Mouse (Mus musculus) gastrocnemius, adult 2 months (tissue): ENCODE data around the gene B3gnt2. TPM values are rescaled to one million over a fixed set of nuclear protein-coding genes. Genes with fewer than 3 reads are reported as not detected.

Source experiments
- DNase-seq: peaks from one replicate; pipeline ENCODE4 v3.0.0; 2022
- H3K27ac ChIP-seq: fragments of 200-600 bp; 2 replicates; pipeline ENCODE4 v1.8.1; 2022; ENCODE audit warnings: mild to moderate bottlenecking
- H3K4me3 ChIP-seq: fragments of 200-600 bp; 2 replicates; pipeline ENCODE4 v1.8.1; 2022; ENCODE audit warnings: mild to moderate bottlenecking, moderate library complexity
- CTCF ChIP-seq: fragments of 200-600 bp; IDR thresholded peaks from 2 replicates; pipeline ENCODE4 v1.8.1; 2022; ENCODE audit warnings: antibody characterized with exemption, mild to moderate bottlenecking, moderate library complexity
- intact Hi-C: fragments of 180-260 bp; cut with DNase I; formaldehyde crosslinking; loops from one replicate; pipeline ENCODE4 v1.15.1; 2025
- total RNA-seq, 2 experiments: library from RNA; stranded (reverse); gene quantifications; 2 replicates each; pipeline ENCODE4 v1.2.3; 2021

The B3gnt2 gene
- total RNA-seq, 2 experiments from 2014 or later = 1.6 to 2.1 TPM

DNA sequence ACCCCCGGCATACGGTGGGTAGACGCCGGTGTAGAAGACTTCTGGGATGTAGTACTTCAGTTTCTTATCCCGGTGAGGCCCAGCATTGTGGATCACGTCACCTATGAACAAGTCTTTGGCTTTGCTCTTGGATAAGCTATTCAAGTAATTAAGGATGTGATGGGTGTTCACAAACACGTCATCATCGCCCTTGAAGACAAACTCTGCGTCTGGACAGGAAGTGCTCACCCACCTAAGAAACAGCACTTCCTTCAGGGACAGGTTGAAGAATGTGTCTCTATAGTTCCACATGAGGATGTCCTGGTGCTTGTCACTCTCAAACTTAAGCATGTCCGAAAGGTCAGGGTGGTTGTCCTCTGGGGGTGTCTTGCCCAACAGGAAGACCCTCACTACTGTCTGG, 24.5 kb downstream of the B3gnt2 start:
- intact Hi-C loops = no loop called here
- Histone ChIP-seq H3K4me3 (no peak overlapping the region), H3K27ac (no peak overlapping the region)
- no peak for TF ChIP-seq CTCF
- no peak for DNase-seq

DNA sequence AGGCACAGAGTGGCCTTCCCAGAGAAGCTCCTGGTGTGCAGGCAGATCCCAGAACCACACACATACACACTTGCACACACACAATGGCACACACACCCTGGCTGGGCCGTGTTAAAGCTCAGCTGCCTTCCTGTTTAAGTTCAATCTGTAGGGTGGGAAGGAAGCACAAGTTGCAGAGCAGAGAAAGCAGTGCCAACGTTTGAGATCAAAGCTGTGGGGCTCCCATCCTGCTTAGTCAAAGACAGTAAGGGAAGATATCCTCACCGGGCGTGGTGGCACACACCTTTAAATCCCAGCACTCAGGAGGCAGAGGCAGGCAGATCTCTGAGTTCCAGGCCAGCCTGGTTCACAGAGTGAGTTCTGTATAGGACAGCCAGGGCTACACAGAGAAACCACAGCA, 28.2 kb downstream of the B3gnt2 start:
- TF ChIP-seq CTCF = no peak
- intact Hi-C loops = no loop called here
- no peak overlapping the region for H3K4me3 ChIP-seq
- DNase-seq = no peak
- H3K27ac ChIP-seq = no peak overlapping the region

DNA sequence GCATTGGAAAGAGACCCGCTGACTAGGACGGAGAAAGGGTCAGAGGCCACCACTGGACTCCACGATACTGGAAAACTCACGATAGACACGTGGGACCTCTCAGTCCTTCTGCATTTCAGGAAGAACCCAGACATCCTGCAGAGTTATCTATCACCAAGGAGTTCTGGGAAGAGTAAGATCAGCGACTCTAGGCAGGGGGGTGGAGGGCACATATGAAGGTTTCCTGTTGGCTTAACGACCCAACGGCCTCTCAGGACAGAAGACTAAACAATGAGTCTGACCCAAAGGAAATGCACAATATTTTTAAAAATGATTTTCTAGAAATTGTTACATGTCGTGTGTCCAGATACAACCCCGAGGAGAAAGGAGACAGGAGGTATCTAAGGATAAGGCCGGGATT, 28.8 kb downstream of the B3gnt2 start:
- no peak for DNase-seq
- intact Hi-C loops = no loop called here
- TF ChIP-seq CTCF = no peak
- Histone ChIP-seq H3K27ac (no peak overlapping the region), H3K4me3 (no peak overlapping the region)

GRCm38 (mm10) chr11:22830684-22831083, 30.1 kb downstream of the B3gnt2 start:
- Histone ChIP-seq H3K27ac (peak overlapping the region; percentile 66), H3K4me3 (no peak overlapping the region)
- no peak for DNase-seq
- intact Hi-C loops = no loop called here
- no peak for TF ChIP-seq CTCF

DNA sequence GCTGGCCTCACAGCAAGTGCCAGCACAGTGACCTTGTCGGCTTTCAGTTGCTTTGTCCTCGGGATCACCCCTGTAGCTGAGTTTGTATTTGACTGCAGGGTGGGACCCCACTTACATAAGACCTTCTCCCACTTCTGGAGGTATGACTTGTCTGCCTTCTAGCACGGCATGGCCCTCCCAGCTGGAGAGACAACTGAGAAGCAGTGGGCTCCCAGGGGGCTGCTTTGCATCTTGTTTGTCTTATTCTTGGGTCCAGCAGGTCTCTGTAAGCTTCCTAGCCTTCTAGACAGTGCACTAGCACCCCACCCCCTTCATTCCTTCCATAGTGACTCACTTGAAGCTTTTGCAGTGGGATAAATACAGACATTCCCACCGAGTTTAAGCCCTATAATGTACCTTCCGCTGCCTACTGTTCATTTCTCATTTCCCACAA, 30.6 kb downstream of the B3gnt2 start:
- peak; percentile 34 for DNase-seq
- no peak overlapping the region for H3K4me3 ChIP-seq
- no peak for TF ChIP-seq CTCF
- intact Hi-C loops = no loop called here
- peak overlapping the region; percentile 66 for H3K27ac ChIP-seq

DNA sequence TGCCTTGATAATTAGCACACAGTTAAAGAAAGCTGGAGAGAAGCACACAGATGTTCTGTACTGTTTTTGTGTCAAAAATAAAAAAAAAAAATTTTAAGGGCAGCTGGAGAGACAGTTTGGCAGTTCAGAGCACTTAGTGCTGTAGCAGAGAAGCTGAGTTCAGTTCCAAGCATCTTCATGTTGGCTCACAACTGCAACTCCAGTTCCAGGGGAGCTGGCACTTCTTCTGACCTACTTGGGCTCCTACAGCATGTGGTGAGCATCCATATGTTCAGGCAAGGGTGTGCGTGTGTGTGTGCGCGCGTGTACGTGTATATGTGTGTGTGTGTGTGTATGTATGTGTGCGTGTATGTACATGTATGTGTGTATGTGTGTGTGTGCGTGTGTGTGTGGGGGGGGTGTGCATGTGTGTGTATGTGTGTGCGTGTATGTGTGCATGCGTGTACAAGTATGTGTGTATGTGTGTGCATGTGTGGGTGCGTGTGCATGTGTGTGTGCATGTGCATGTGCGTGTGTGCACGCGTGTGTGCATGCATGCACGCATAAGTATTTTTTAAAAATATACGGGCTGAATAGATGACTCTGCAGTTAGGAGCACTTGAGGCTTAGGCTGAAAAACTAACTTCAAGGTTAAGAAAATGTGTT, 31.7 kb downstream of the B3gnt2 start:
- no peak overlapping the region for H3K27ac ChIP-seq
- DNase-seq = no peak
- H3K4me3 ChIP-seq = no peak overlapping the region
- intact Hi-C loops = no loop called here
- TF ChIP-seq CTCF = no peak

DNA sequence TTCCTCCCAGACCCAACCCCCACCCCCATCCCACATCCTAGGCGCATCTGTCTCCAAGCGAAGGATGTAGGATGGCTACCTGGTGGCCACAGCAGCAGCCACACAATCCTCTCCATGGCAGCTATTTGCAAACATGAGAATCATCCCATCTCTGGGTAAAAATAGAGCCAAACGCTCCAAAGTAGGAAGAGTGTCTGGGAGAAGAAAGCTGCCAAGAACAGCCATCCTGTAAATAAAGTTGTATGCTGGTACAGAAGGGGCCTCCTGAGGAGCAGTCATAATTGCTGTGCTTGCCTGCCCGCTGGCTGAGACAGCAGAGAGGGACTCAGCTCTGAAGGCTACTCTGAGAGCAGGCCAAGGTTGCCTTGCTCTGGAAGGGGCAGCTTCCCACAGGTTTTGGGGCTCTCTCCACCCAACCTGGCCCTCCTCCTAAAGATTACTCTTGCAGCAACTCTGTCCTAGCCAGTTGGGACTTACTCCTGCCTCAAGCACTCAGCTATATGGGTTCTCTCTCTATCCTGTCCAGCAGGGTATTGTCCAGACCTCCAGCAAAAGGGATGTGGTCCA, 33.2 kb downstream of the B3gnt2 start:
- no peak for TF ChIP-seq CTCF
- intact Hi-C loops = no loop called here
- no peak for DNase-seq
- peak overlapping the region; percentile 7 for H3K27ac ChIP-seq
- no peak overlapping the region for H3K4me3 ChIP-seq

DNA sequence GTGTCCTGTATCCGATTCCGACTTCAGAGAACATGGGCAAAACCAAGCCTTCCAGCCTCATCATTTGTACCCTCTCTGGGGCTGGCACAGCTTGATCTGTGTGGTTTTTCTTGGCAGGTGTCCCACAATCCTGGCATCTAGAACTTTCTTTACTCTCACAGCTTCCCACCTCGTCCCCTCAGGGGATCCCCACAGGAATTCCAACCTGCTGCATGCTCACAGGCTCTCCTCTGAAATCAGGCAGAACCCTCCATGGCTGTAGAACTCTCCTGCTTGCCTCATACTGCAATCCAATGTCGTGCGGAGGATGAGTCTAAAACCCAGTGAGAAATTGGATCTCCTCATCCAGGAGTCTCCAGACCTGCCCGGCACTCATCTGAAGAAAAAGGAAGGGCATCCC, 34.1 kb downstream of the B3gnt2 start:
- no peak for DNase-seq
- intact Hi-C loops = no loop called here
- Histone ChIP-seq H3K27ac (no peak overlapping the region), H3K4me3 (no peak overlapping the region)
- TF ChIP-seq CTCF = no peak

- DNase-seq = no peak
- intact Hi-C loops = no loop called here
- Histone ChIP-seq H3K27ac (no peak overlapping the region), H3K4me3 (no peak overlapping the region)
- no peak for TF ChIP-seq CTCF
Measured at GRCm38 (mm10) chr11:22826051-22826450, 34.7 kb downstream of the B3gnt2 start.

- no peak for DNase-seq
- TF ChIP-seq CTCF = no peak
- no peak overlapping the region for H3K27ac ChIP-seq
- intact Hi-C loops = no loop called here
- H3K4me3 ChIP-seq = no peak overlapping the region
Measured at GRCm38 (mm10) chr11:22825548-22825947, 35.2 kb downstream of the B3gnt2 start.

DNA sequence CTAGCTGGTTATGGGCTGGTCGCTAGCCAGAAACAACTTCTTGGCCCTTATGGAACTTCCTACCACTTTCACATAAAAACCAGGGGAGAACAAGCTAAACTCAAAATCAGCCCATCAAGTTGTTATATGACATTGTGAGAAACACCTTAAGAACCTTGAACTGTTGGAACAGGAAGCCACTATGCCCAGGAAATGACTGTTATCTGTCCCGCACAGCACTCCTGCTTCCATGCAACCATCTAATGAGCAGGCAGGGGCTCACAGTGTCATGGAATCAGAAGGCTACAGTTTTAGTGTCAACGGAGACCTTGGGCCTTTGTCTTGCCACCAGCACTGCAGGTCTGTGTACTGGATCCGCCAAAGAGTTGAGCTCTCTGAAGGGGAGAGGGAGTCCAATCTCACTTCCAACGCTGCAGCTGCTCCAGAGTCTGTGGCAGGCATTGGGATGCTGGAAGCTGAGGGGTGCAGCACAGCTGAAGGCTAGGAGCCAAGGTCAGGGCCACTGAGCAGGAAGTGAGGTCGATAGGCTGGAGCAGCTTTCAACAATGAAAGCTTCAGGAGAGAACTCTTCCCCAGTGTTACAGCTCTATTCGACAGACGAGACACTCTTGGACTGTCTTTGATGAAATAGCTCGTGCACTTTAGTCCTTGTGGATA, 36.6 kb downstream of the B3gnt2 start:
- no peak for DNase-seq
- no peak overlapping the region for H3K27ac ChIP-seq
- TF ChIP-seq CTCF = no peak
- intact Hi-C loops = no loop called here
- H3K4me3 ChIP-seq = no peak overlapping the region

- intact Hi-C loops = no loop called here
- no peak for DNase-seq
- Histone ChIP-seq H3K27ac (no peak overlapping the region), H3K4me3 (no peak overlapping the region)
- no peak for TF ChIP-seq CTCF
Measured at GRCm38 (mm10) chr11:22821243-22821642, 39.5 kb downstream of the B3gnt2 start.

DNA sequence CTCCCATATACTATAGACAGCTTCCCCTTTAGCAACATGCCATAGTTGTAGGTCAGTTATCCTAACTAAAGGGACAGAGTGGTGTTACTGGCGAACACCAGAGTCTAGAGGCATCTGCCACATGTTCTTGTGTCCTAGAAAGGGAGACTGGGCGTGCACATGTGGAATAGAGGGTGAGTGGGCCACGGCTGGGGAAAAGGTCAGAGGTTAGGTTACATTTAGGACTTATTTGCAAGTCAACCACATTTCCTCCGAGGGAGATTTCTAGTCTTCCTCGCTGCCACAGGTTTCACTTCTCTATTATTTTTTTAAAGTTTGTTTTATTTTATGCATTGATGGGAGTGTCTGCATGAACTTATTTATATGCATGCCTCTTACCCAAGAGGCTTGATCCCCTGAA, 42.4 kb downstream of the B3gnt2 start:
- TF ChIP-seq CTCF = no peak
- no peak for DNase-seq
- H3K4me3 ChIP-seq = no peak overlapping the region
- intact Hi-C loops = no loop called here
- H3K27ac ChIP-seq = no peak overlapping the region

DNA sequence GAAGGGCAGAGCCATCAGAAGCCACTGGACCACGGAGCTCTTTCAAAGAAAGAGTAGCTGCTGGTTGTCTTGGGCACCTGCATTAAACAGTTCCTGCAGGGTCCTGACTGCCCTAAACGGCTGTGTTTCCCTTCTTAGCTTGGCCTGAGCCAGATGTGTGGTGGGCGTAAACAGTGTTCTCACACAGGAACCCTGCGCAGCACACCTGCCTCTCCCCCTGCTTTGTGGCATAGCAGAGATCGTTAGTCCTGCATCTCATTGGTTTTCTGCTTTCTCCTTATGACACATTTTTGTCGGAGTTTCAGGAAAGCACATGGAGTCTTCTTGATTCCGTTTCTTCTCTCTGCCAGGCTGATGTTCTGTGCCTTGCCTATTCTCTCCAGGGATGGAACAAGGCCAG, 44.9 kb downstream of the B3gnt2 start:
- no peak for DNase-seq
- no peak overlapping the region for H3K4me3 ChIP-seq
- H3K27ac ChIP-seq = no peak overlapping the region
- intact Hi-C loops = no loop called here
- TF ChIP-seq CTCF = no peak
